Mouse (Mus musculus) c-Kit-positive CD71-negative TER-119-negative erythroid progenitor cells, embryonic 14.5 days (primary cell): ENCODE measurements at regions not wholly inside any gene's neighbourhood (a gene's known extent, or its start where the extent isn't known, plus 50 kb on each side); places are given as distances from the start of the nearest gene placed in this dataset.

Experiments used
- DNase-seq: peaks from one replicate; pipeline ENCODE4 v3.0.0-alpha.2; 2013; ENCODE audit warnings: low read depth

DNA sequence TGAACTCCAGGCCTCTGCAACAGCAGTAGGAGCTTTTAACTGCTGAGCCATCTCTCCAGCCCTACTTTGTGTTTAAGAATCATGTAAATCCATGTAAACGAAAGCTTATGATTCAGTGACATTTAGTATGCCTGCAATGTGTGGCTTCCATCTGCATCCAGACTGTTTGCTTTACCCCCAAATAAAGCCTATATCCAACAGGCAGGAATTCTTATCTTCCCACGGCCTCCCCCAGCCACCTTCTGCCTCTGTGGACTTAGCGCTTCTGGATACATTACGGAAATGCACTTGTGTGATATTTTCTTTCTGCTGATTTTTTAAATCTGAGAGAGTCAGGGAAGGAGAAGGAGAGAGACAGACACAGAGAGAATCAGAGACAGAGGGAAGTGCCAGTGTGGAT, 189.2 kb upstream of the Cxcr4 start:
- DNase-seq: no peak

DNA sequence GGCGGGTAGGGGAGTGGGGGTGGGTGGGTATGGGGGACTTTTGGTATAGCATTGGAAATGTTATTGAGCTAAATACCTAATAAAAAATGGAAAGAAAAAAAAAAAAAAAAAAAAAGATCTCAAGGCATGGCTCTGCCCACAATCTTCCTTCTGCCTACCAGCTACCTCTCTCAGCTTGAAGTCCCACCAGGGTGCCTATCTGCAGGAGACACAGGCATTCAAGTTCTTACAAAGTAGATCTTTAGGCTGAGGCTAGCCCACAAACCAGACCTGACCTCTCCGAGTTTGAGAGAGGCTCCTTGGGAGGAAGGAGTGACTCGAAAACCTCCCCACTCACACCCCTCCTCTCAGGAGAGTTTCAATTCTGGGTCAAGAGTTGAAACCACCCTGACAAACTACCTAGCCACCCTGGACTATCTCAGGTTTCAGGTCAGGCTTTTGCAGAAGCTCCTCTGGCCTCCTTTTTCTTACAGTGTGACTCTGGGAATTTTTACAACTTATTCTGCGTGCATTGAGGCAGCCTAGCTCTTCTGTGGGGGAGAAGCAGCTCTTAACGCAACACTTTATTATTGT, 187.6 kb upstream of the Cxcr4 start:
- no peak for DNase-seq

DNA sequence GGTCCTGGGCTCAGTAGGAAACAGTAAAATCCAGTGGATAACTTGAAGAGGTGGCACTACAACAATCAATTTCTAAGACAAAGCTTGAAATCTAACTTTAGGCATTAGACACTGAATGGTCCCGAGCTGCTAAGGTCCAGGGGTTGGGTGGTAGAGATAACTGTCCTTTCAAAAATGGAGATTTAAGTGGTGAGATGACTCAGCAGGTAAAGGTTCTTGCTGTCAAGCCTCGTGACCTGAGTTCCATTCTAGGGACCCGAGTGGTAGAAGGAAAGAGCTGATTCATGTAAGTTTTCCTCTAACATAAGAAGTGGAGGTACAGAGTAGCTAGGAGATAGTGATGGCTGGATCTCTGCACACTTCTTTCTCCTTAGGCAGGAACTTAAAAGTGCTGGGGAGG, 180.3 kb upstream of the Cxcr4 start:
- no peak for DNase-seq

DNA sequence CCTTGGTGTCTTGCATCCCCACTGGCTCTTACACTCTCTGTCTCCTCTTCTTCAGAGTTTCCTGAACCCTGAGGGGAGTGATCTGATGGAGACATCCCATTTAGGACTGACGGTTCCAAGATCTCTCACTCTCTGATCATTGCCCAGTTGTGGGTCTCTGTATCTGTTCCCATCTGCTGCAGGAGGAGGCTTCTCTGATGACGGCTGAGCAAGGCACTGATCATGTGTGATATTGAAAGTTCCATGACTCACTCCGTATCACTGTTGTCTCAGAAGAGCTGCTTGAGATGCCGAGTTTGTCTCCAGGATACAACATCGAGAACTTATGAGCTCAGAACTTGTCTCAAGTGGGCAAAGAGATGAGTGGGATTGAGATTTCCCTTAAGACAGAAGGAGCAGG, 178.7 kb upstream of the Cxcr4 start:
- no peak for DNase-seq

DNA sequence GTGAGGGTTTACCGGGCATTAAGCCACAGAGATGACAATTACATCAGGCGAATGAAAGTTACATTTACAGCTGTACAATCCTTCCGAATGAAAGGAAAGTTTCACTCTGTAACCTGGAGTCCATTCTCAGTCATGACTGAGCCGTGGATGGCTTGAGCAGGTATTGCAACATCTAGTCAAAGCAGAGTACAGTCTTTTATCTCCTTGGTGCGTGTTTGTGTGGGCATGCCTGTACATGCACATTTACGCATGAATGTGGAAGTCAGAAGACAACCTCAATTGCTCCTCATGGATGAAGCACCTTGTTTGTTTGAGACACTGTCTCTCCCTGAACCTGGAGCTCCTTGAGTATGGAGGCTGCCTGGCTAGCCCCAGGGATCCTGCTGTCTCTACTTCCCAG, 175.9 kb upstream of the Cxcr4 start:
- no peak for DNase-seq

DNA sequence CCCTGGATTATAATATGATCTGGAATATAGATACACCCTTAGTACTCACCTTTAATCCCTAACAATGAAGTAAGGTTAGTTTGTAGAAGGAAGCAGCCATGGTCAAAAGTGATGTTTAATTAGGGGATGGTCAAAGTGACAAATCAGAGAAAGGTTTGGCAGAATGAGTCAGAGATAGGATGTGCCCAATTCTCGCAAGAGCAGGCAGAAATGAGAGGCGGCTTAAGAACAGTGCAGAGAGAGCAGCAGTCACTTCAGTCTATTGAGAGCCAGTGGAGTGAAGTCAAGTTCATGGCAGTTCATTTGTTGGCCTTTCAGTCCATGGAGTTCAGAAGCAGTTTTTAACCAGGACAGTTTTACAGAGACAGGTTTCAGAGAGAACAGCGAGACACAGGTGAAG, 175.3 kb upstream of the Cxcr4 start:
- DNase-seq: no peak

DNA sequence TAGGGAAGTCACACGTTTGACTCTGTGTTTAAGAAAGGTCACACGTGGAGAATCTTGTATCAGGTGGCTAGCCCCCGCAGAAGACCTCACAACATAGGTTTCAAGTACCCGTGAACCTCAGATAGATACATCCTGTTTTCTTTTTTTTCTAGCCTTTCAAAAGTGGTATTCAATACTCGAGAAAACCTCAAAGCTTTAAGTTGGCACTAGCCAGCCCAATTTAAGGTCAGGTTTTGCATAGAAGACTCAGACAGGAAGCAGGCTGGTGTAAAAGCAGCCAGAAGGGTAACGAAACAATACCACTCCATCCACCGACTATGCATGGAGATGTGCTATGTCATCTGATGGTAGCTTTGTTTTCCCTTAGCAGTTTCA, 174.8 kb upstream of the Cxcr4 start:
- DNase-seq: no peak

DNA sequence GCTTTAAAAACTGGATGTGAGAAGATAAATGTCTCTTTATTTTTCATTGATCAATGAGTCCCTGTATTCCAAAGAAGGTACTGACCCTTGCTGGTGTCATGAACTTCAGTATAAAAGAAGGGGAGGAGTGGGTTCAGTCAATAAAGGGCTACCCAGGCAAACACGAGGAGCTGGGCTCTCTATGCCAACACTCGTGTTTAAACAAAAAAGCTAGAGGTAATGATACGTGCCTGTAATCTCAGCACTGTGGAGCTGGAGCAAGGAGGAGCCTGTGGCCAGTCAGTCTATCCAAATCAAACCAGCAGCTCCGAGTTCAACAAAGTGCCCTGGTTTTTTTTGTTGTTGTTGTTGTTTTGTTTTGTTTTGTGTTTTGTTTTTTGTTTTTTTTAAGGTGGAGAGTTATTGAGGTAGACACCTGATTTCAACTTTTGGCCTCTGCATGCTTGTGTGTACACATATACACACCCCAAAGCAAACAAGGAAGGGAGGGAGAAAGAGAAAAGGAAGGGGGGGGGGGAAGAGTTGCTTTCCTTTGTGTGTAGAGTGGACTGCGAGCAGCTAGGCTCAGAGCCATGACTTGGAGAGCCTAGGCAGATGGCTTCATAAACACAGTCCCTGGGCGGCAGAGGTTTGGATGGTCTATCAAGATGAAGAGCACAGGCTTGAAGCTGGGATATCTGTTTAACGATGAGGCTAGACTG, 174.2 kb upstream of the Cxcr4 start:
- no peak for DNase-seq

DNA sequence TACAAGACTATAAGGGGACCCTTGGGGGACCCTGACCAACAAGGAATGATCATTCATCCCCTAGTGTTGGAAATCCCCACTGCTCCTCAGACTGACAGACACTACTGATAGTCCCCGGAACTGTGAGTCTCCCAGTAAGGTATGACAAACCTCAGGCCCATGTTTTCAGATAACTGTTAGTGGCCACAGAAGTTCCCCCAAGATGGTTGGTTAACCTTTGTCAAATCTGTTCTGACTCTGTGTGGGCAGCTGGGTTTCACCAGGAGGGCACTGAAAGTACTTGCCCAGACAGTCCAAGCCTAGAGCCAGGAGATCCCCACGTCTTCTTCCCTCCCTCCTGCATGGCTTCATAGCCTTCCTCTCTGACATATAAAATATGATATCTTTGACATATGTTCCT, 173.5 kb upstream of the Cxcr4 start:
- DNase-seq: no peak

DNA sequence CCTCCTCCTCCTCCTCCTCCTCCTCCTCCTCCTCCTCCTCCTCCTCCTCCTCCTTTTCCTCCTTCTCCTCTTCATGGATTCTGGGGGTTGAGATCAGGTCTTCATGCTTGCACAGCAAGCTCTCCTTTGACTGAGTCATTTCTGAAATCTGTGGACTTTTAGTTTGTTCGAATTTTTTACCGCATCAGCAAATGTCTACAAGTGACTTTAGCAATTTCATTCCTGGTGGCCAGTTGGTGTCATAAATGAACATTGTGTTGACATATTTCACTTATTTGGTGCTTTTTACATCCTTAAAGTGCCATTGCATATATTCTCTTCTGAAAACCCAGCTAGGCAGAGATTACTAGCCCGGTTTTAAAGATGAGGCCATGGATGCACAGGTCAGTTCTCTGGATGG, 173.0 kb upstream of the Cxcr4 start:
- no peak for DNase-seq

DNA sequence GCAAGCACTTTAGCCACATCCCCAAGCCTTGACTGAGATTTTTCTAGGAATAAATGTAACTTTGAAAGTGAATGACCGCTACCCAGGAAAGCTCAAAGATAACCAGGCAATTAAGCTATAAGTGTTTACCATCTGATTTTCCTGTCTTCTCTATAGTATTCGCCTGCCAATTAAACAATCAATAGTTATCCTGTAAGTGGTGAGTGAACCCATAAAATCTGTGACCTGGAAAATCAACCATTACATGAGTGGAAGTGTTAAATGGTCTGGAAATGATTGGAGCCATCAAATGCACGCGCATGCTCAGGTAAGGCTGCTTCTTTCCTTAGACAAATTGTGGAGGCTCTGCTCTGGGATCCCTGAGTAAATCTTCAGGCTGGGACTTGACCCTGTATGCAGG, 170.8 kb upstream of the Cxcr4 start:
- DNase-seq: no peak

DNA sequence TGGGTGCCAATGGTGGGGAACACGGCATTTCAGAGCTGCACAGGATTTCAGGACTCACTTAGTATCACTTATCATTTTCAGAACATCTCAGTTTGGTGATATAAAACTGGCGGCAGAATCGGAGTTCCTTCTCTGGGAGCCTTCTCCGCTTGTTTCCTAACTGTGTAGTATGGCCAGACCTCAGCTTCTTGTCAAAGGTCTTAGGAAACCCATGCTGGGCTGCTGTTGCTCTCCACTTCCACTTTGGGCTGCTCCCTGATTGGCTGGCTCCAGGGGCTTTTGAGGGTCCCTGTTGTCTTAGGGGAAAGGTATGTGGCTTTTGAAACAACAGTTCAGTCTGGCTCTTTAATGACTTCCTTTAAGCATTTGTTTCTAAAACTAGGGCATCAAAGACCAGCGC, 170.0 kb upstream of the Cxcr4 start:
- DNase-seq: no peak

DNA sequence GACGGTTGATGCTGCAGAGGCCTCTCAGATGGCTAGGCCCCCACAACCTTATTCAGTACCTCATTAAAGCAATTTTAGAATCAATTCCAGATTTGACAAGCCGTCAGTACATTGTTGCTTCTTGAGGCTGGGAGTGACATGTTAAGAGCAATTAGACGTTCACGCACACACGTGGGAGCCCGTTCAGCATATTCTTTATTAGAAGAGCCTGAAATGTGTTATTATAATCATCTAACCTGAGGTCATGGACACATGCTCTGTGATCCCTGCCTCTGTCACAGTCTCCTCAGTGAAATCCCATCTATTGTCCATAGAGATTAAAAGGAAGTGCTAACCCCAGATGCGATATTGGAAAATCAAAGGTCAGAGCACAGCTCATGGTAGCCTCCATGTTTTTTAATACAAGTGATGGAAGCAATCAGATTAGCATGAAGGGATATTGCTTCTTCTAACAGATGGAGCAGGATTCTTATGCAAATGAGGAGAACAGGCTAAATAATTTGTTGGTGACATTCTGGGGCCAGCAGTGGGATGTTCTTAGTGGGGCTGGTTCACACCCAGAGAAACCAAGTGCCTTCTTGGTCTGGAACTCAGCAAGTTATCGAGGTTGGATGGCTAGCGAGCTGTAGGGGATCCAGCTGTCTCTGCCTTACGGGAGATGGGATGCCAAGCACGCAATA, 166.8 kb upstream of the Cxcr4 start:
- DNase-seq: no peak

DNA sequence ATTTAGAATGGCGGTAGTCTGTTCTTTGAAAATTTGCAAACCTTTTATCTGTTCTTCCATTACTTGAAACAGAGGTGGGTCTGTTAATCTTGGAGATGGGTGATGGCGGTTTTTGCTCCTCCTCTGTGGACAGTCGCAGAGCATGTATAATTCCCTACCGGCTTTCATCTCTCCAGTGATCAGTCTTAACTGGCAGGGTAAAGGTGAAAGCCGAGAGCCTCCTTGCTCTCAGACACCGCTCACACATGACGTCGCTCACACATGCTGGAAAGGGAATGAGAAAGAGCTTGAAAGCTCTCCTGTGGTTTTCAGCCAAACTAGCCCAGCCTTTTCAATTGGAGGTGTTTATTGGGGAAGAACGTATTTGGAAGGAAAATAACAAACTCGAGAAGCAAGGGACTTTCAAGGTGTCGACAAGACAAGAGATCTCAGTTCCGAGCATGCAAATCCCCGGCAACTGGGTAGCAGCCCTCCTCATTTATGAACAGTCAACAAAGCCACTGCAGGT, 166.3 kb upstream of the Cxcr4 start:
- no peak for DNase-seq

DNA sequence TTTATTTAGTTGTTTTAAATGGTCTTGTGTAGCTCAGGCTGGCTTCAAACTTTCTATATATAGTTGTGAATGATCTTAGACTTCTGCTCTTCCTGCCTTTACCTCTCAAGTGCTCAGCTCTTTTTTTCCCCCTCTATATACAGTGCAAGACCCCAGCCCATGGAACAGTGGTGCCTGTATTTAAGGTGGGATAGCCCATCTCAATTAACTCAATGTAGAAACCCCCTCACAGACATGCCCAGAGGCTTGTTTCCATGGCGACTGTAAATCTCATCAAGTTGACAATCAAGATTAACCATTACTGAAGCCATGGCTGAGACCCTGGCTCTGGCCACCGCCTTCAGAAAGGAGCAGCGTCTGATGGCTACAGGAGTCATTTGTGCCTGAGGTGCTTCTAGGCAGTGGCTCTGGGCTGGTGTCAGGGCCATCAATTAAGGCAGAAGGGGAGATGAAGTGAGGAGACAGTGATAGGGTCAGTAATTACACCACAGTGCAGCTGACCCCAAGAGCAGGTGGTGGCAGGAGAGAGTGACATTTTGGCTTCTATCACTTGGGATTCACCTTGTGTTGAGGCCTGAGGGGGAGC, 161.4 kb upstream of the Cxcr4 start:
- no peak for DNase-seq

DNA sequence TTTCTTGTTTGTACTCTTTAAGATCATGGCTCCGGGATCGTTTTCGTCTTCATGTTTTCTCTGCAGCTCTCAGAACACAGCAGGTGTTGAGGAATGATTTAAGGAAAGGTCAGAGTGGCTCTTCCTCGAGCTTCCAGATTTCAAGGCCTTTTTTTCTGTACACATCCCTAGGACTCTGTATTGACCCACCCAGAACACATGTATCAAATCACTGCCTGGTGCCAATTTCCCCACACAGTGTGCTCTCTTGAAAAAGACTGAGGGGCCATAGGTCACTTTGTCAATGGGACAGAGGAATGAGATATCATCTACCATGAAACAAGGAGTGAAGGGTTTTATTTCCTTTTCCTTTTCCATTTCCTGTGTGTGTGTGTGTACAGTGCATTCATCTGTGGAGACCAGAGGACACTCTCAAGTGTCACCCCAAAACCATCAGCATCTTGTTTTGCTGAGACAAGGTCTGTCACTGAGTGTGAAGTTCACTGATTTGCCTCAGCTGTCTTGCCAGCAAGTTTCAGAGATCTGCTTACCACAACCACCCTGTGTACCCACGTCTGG, 157.4 kb upstream of the Cxcr4 start:
- no peak for DNase-seq

DNA sequence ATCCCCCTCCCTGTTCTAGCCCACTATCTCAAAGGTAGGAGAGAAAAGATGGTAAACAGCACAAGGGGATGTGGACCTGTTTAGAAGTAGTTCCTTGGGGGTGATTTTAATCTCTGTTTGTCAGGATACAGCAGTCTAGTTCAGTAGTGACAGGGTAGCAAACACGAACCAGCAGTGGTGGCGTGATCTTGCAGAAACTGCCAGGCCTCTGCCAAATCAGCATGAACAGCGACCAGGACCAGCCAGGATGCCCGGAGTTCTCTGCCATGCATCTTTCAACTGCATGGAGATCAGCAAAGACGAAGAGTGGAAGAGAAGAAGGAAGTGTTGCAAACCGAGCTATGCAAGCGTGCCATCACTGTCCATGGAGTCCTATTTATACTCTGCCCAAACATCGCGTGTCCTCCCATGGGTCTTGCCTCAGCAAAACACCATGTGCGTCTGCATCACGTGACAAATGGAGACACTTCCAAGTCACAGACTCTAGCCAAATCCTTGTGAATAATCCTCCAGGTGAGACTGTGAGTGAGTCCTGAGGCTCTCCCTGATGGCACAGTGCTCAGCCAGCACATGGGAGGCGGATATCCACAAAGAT, 155.2 kb upstream of the Cxcr4 start:
- no peak for DNase-seq

DNA sequence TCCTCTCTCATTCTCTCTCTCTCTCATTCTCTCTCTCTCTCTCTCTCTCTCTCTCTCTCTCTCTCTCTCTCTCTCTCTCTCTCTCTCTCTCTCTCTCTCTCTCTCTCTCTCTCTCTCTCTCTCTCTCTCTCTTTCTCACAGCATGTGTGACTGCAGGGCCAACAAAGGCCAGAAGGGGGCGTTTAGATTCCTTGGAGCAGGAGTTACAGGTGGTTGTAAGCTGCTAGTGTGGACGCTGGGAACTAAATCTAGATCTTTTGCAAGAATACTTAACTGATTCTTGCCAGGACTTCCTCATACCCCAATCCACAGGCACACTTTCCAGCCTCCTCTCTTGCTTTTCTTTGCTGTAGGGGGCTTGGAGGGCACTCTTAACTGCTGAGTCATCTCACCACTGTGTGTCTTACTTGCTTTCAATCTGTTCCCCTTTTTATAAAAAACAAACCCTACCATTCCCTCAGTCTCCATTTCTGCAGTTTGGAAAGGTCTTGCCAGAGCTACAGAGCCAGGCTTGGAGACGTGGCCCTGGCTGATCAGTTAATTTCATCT, 154.4 kb upstream of the Cxcr4 start:
- no peak for DNase-seq

DNA sequence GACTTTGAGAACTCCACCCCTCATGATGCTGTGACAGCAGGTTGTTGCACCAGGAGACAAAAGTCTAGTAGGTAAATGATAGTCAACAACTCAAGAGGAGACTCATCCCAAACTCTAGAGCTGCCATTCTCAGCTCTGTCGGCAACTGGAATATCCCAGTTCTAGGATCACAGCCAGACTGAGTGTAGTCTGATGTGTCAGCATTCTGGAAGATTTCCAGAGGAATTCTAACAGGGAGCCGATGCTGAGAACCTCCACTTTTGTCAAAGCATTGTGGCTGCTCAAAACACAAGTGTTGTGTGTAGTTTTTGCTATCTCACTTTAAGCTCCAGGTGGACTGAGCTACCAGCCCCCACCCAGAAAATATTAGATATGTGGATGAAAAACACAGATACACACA, 148.5 kb upstream of the Cxcr4 start:
- no peak for DNase-seq

DNA sequence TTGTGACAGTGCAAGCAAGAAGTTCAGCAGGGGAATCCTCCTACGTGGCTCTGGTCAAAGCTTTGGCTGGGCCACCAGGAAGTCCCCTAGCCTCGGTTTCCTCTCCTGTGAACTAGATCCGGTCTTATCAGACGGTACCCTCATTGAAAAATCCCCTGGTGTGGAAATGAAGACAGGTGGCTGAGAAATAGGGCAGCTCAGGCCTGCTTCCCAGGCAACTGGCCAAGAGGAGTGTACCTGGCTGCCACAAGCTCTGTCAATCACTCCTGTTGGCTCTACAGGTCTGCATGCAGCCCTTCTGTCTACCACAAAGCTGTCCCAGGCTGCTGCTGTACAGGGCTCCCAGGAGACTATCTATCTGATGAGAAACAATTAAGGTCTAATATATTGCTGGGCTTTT, 146.1 kb upstream of the Cxcr4 start:
- no peak for DNase-seq

DNA sequence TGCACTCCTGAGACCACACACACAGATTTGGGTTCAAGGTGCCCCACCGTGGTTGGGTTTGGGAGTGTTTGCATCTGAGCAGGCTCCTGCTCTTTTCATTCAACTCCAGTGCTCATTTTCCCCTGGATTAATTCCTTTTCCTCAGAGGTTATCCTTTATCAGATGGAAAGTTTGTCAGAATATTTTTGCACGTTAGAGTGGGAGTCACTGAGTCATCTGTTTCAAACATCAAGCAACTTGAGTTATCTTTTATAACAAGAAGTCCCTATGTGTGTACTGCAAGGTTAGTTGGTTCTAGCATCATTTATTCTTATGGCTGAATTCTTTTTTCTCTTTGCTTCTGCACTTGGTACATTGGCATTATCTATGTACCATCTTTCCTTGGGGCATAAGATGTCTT, 142.8 kb upstream of the Cxcr4 start:
- DNase-seq: no peak

DNA sequence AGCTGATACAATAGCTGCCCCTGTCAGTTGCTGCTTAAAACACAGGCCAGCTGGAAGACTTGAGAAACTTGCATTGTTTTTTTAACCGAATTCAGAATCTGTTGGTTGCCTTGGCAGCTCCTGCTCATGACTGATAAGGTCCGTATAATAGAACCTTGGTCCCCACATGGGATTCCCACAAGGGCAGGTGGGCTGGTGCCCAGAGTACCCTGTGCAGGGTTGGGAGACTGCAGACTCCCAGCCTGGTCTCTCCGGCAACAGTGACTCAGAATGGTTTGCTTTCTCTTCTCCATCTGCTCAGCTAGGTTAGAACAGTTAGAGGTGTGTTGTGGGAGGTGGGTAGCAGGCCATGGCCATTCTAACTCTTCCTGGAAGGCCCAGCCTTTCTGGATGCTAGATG, 139.4 kb upstream of the Cxcr4 start:
- DNase-seq: no peak
